Mouse (Mus musculus): ENCODE results near the gene Art4.

The Art4 gene

DNA sequence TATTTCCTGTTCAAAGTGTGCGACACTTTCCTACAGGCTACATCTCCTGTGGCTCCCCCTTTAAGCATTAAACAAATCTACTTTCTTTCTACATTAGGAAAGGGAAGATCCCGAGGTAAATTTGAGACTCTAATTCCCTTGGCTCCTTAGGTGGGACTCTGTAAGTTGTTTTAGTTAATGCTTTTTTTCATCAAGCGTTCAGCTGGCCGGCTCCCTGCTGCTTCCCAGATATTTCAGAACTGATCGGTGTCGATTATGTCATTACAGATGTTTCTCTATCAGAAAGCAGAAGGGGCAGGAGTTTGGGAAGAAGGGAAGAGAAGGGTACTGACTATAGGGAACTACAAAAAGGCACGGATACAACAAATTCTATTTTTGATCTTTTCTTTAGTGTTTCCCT, 30.4 kb downstream of the Art4 start:
- no peak for DNase-seq (ENCODE audit: extremely low spot score)

DNA sequence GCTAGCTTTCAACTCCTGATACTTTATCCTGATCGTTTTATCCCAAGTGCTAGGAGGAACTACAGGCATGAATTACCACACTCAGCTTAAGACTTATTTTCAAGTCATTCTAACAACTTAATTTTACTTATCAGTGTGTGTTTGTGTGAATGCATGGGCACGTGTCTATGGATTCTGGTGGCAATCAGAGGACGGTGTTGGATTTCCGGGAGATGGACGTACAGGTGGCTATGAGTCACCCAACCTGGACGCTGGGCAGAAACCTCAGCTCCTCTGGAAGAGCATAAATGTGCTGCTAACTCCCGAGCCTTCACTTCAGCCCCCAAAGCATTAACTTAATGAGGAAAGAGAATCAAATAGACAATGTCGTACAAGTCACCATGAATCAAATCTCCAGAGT, 32.5 kb downstream of the Art4 start:
- DNase-seq (ENCODE audit: extremely low spot score) = no peak

DNA sequence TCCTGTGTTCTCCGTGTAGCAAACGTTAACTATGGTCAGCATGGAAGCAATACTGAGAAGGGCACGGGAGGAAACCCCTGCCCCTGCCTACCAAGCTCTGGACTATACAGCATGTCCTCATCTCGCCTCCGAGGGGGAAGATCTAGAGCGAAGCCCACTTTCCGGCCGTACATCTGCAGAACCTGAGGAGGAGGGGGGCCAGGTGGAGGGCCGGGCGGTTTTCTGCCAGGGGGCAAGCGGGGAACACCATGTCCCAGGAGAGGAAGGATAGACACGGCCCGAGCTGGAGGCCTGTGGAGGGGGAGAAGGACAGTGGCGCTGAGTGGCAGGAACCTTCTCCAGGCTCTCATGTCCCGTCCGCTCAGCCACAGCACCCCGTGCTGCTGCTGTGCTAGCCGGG, 36.4 kb downstream of the Art4 start:
- no peak for DNase-seq (ENCODE audit: extremely low spot score)

DNA sequence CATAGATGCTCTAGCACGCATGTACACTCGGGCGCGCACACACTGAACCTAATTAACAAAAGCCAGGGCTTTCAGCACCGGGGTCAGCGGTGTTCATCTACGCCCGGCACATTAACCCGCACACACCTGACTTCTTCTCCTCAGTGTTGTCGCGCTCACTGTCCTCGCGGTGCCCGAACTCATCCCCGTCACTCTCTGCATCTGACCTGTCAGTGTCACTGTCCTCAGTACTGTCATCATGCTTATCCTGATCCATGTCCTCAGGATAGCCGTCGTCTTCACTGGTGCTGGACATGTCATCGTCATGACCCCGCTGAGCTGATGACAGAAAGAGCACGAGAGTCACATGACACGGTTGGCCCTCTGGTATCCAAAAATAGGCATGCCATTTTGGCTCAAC, 37.2 kb downstream of the Art4 start:
- no peak for DNase-seq (ENCODE audit: extremely low spot score)

DNA sequence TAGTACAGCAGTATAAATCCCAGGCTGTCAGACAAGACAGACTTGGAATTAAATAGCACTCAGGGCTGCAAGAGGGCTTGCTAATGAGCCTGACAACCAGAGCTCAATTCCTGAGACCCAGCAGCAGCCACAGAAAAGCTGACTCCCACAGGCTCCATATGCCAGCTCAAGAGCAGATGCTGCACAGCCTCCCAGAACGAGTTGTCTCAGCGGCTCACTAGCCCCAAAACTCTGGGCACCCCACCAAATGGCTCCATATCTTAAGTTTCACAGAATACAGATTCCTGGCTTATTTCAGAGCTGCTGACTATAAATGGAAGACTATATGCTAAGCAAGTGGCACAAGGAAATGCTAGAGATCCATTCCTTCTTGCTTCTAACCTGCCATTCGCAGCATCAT, 40.0 kb downstream of the Art4 start:
- no peak for DNase-seq (ENCODE audit: extremely low spot score)

DNA sequence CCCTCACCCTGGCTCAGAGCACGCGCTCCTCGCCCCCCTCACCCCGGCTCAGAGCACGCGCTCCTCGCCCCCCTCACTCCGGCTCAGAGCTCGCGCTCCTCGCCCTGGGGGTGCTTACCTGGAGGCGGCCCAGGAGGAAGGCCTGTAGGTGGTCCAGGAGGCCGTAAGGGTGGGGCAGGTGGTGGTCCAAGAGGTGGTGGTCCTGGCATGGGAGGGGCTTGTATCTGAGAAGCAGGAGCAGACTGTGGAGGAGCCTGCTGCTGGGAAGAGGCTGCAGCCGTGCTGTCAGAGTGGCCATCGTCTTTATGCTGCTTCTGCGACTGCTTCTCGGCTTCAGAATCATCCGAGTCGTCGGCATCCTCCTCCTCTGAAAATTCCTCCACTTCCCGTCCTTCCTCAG, 40.7 kb downstream of the Art4 start:
- DNase-seq (ENCODE audit: extremely low spot score) = no peak

DNA sequence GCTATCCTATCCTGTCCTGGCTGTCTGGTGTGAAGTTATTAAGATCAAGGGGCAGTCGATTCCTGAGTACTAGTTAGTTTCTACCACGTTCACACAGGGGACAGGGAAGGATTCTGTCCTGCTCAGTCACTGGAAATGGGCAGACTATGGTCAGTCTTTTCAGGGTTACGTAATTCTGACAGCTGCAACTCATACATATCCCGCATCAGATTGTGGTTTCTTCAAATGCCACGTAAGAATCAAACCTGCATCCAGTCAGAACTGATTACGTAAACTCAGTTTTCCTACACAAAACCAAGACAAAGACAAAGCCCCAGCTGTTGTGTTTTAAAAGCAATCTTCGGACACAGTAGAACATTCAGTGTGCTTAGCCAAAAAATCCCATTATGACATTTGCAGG, 42.2 kb downstream of the Art4 start:
- DNase-seq (ENCODE audit: extremely low spot score) = no peak

DNA sequence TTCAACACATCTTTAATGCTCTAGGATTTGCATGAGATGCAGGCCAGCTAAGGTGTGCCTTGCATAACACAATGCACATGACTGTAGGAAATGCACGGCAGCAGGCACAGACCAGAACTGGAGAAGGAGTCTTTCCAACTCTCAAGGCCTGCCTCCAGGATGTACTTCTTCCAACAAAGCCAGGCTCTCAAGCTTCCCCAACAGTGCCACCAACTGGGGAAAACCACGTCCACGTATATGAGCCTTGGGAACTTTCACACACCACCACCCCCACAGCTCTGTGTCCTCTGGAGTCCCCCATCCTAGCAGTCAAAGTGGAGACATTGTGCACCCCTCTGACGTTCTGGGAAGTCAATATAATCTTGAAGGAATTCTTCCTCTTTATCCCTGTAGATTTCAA, 44.4 kb downstream of the Art4 start:
- DNase-seq (ENCODE audit: extremely low spot score) = no peak

DNA sequence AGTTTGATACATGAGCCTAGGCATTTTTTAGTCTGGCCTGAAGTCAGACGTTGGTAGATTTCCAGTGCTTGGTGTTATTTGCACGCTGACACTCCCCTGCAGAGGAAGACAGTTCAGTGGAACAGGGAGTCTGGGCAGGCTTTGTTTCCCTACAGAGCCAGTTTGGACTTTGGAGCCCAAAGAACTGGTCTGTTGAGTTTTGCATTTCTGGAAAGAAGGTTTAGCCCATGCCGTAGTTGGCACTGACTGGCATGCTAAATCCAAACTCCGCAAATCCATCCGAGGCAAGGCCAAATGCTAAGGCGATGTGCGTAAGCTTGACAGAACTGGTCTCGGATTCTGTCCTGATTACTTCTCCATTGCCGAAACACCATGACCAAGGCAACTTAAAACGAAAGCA, 46.3 kb downstream of the Art4 start:
- DNase-seq (ENCODE audit: extremely low spot score) = no peak

DNA sequence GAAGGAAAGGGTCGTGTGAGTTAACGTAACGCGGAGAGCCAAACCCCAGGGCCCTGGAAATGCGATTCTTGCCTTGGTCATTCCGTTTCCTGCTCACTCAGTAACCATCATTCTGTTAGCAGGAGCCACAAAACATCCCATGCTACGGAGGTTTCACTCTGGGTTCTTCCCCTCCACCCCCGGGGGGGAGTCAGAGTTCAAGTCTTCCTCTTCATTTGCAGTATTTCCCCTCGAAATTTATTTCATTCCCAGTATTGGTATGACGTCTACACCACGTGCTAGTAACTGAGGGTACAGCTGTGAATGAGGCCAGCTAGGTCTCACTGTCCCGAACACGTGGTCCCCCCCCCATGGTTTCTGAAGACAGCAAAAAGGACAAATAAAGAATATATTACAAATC, 47.9 kb downstream of the Art4 start:
- no peak for DNase-seq (ENCODE audit: extremely low spot score)

DNA sequence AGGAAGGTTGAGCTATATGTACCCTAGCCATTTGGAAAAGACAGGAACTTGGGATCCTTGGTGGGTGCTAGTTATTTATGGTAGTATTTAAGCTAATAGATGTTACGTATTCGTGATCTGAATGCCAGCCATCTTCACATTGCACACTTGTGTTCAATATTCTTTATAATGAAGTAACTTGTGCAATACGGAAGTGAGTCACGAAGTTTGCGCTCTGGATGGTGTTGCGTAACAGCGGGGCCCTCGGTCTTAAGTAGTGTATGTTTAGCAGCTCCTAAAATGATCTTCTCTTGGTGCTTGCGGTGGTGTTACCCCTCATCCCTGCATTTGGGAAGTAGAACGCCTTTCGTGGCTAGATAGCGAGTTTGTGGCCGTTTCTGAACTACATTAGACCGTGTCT, 48.5 kb downstream of the Art4 start:
- DNase-seq (ENCODE audit: extremely low spot score) = no peak

DNA sequence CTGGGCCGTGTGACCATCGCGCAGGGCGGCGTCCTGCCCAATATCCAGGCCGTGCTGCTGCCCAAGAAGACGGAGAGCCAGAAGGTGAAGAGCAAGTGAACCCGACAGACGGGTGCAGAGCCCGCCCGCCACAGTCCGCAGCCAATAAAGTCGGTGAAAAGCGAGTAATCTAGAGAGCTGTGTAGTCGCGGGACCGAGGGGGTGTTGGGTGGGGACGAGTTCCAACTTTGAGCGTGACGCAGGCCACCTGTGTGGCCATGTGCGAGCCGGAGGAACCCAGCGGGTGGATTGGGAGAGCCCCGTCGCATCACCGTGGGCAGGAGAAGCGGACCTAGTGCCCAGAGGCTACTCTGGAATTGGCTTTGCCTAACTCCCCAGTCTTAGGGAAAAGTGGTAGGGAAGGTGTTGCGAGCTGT, 48.9 kb downstream of the Art4 start:
- DNase-seq (ENCODE audit: extremely low spot score) = peak; percentile 22

DNA sequence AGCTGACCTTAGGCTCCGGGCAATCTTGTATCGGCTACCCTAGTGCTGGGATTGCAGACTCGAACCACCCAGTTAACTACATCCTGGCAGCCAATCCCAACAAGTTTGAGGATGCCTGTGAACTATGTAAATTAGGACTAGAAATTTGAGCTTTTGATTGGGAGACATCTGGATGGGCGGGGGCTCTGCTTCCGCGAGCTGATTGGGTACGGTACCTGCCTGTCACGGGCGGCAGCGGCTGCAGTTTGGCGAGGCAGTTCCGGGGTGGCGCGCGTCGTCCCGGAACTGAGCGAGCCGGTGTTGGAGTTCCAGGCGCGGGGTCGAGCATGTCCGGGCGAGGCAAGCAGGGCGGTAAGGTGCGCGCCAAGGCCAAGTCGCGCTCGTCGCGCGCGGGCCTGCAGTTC, 49.5 kb downstream of the Art4 start, which contains the start of gene H2afj:
H2afj (plus strand) TSS at position 231 of the 404 bp plus-strand sequence.
- peak; percentile 97 for DNase-seq (ENCODE audit: extremely low spot score)

DNA sequence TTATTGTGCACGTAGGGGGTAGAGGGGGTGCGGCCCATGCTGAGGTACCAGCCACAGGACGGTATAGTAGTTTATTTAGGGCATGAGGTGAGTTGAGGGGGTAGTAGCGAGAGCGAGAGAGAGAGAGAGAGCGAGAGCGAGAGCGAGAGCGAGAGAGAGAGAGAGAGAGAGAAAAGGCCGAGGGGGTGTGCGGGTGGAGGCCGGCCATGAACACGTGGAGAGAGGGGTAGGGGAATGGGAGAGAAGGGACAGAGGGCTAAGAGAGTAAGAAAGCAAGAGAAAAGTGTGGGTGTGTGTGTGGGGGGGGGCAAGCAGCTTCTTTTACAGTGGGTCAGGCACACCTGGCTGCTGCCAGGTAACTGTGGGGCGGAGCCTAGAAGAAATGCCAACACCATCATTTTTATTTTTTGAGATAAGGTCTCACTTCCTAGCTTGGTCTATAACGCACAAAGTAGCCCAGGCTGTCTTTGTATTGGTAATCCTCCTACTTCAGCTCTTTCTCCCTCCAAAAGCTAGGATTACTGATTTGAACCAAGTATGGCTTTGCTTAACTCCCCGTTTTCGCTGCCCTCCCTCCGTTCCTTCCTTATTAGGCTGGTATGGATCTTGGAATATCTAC, 50.0 kb downstream of the Art4 start:
- DNase-seq (ENCODE audit: extremely low spot score) = peak; percentile 53

DNA sequence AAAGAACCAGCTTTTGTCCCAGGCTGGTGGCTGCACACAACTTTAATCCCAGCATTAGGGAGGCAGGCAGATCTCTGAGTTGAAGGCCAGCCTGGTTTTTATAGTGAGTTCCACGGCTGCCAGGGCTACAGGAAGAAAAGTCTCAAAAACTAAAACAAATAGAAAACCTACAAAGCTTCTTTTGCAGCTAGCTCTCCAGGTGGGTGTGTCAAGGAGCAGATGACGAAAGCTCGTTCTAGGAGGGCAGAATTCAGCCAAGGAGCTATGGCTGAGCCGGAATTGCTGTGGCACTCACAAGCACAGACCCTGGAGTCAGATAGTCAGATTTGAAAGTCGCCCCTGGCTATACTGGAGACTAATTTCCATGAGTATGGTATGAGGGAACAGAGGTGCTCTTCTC, 50.7 kb downstream of the Art4 start:
- no peak for DNase-seq (ENCODE audit: extremely low spot score)

DNA sequence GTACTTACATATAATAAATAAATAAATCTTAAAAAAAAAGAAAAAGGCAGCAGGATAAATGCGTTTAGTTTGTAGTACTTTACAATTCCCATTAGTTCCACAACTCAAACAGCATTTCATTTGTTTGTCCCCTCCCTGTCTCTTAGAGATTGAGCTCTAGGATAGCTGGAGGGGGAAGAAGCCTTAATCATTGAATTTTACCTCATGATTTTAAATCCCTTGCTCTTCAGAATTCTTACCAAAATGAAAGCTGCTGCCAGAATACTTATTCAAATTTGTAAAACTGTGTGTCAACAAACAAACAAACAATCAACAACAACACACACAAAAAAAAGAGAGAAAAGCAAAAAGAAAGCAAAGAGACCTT, 52.1 kb downstream of the Art4 start:
- no peak for DNase-seq (ENCODE audit: extremely low spot score)

DNA sequence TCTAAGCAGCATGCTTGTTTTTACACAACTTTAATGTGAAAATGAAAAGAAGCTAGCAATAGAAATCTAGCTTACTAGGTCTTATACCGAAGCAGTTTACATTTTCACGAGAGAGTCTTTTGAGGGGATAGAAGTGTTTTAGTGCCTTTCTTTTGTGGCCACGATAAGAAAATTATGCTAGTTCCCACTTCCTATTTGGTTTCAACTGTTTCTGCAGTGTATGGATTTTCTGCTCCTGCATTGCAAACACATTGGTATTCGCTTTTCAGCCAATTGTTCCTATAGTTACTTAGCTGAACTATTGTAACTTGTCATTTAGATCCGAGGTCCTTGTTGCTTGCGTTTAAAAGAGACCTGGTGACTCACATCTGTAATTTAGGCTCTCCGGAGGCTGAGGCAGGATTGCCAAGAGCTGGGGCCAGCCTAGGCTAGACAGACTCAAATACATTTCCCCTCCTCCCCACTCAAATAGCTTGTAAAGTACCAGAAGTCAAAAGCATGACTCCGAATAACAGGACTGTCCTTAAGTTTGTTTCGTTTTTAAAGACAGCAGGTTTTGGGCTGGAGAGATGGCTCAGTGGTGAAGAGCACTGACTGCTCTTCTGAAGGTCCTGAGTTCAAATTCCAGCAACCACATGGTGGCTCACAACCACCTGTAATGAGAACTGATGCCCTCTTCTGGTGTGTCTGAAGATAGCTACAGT, 52.7 kb downstream of the Art4 start:
- no peak for DNase-seq (ENCODE audit: extremely low spot score)

DNA sequence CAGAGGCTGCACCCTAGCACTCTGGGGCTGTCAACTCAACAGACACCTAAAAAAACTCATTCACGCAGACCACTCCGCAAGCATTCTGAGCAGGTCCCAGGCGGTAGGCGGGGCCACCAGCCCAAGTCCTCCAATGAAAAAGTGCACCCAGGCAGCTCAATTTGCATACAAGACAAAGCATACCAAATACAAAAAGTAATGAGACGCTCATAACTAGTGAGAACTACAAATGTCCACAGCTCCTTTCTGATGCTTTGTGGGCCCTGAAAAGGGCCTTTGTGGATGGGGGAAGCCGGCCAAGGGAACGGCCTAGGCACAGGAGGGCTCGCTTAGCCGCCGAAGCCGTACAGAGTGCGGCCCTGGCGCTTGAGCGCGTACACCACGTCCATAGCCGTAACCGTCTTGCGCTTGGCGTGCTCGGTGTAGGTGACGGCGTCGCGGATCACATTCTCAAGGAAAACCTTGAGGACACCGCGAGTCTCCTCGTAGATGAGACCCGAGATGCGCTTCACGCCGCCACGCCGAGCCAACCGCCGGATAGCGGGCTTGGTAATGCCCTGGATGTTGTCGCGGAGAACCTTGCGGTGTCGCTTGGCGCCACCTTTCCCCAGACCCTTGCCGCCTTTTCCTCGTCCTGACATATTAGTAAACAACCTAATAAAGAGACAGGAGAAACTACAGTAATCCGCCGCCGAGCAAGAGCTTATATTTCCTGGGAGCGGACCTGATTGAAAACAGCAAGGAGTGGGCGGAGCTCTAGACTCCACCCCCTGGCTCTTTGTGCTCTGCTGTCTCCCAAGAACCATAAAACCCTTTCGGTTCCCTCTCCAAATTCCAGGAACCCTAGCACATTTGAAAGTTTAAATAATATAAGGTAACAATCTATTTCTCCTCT, 53.5 kb downstream of the Art4 start, which contains the start of gene Hist4h4:
Hist4h4 (minus strand) TSS at position 677 of the 895 bp plus-strand sequence.
- DNase-seq (ENCODE audit: extremely low spot score) = peak; percentile 95

DNA sequence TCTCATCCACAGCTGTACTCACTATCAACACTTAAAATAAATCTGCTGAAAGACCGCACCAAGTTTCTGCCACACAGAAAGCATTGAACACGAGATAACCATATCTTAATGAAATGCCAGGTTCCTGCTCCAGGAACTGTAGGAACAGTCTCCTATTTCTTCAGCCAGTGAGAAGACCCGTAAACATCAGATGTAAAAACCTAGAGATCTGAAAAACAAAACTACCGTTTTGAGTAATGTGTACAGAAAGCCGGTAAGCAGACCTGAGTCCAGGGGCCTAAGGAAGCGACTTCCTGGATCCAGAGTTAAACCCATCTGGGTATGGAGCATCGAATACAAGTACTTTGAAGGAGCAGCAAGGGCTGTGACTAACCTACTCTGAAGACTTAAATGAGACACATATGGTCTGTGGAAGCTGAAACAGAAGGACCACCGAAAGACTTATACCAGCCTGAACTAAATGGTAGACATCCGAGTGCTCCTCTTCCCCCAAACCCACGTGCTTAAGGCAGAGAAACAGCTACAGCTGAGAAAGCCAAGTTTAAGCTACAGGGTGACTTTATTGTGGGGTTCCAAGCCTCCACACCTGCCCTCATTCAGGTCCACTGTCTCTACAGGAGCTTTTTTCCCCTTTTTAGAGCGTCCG, 54.3 kb downstream of the Art4 start:
- no peak for DNase-seq (ENCODE audit: extremely low spot score)

DNA sequence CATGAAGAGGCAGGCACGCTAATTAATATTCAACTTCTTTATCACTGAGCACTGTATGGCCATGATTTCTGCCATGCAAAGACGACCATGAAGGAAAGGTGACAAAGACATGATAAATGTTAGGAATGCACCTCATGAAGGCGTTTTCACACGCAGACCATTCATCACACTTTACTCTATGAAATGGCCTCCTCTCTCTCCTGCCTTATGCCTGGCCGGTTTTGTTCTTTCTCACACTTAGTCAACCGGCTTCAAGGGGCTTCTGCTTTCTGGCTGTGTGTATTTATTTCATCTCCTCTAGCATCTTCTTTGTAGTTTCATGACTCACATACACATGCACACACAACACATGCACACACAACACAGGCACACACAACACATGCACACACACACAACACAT, 56.3 kb downstream of the Art4 start:
- DNase-seq (ENCODE audit: extremely low spot score) = no peak

DNA sequence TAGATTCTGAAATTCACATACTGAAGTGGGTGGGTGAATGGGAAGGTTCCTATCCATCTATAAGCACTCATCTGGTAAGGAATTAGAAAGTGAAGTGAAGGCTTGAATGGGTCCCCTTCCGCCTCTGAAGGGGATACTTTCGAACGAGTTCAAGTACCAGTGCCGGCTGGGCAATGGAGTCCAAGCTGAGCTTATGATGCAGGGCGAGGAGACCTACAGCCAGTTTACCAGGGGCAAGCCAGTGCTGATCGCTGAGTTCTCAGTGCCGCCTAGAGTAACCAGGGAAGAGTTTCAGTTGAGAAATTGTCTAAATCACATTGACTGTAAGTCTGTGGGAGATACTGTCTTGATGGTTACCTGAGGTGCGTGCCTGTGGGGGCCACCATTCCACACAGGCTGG, 56.8 kb downstream of the Art4 start:
- no peak for DNase-seq (ENCODE audit: extremely low spot score)

Measured in embryo, embryonic 9.5 days (tissue).